Mouse (Mus musculus) left cerebral cortex, postnatal 10 days (tissue): ENCODE measurements around the gene Rev1. TPM values are rescaled to one million over a fixed set of nuclear protein-coding genes. Genes with fewer than 3 reads are reported as not detected.

Experiments
- DNase-seq, 2 experiments: peaks; one replicate each; pipeline ENCODE4 v3.0.0; 2021 to 2022; ENCODE audit warnings: low spot score in 2 of 2, mixed read lengths in 1 of 2; ENCODE audit errors: extremely low spot score in 1 of 2
- intact Hi-C: fragments of 180-260 bp; cut with DNase I; formaldehyde crosslinking; loops from one replicate; pipeline ENCODE4 v1.15.1; 2025
- total RNA-seq, 2 experiments: library from RNA; stranded (reverse); gene quantifications; 2 replicates each; pipeline ENCODE4 v1.2.3; 2021

Gene Rev1
- total RNA-seq = 10 to 100 TPM; 37.9 to 38.9 TPM

DNA sequence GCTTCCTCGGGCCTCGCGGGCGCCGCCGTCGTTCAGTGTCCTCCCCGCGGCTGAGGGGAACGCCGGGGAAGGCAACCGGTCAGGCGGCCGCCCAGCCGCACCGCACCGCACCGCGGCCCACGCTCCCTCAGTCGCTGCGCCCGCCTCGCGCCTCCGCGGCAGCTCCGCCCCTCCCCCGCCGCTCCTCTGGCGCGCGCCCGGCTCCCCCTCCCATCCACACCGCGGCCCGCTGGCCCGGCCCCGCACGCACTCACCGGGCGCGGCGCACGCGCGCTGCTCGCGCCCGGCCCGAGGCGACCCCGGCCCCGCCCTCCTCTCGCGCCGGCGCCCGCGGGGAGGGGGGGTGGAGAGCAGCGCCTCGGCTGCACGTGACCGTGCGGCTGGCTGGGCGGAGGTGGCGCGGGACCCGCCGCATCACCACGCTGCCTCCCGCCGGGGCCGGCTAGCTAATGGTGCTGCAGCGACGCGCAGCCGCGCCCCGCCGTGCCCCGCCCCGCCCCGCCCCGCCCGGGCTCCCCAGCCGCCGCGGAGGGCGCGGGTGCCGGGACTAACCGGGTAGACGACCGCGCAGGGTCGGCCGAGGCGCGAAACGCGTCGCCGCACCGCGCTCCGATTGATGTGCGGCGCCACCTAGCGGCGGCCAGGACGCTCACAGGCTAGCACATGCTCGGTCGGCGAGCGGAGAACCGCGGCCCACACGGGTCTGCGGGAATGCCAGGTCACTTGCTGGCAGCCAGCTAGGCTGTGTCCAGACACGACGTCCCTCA lies at the start of gene Rev1:
TSS of gene Rev1 (minus strand) at position 301 of the 767 bp plus-strand sequence.
- DNase-seq = peak; percentile 90 to 98
- intact Hi-C loops = no loop called here

DNA sequence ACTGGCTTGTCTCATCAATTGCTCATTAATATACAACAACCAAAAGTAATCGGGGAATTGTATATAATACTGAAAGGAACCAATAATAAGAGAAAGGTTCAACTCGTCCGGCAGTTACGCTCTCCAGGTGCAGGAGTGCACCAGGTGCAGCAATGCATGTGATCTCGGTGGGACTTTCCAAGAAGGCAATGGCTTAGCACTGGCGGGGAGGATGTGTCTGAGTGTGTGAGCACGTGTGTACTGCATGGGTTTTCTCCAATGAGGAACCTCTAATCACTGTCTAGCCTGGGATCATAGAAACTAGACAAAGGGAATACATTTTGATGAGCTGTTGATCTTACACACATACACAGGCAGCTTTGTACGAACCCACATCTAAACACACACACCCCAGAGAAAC lies 49.3 kb upstream of the Rev1 start:
- intact Hi-C loops = no loop called here
- no peak for DNase-seq

DNA sequence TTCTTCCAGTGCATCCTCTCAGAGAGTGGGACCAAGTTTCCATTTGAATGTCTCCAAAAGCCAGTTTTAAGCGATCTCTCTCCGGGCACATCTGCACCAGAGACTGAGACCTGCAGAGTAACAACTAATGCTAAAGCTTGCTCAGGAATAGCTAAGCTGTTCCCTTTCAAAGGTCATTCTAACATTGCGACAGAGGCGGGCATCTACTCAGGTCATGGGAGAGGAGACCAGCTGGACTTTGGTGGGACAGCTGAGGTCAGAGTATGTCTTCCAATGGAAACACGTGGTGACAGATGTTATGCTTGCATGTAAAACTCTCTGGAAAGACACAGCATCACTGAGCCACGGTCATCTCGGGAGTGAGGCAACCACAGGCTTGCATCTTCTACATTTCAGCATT lies 46.5 kb upstream of the Rev1 start:
- intact Hi-C loops = no loop called here
- DNase-seq = no peak

DNA sequence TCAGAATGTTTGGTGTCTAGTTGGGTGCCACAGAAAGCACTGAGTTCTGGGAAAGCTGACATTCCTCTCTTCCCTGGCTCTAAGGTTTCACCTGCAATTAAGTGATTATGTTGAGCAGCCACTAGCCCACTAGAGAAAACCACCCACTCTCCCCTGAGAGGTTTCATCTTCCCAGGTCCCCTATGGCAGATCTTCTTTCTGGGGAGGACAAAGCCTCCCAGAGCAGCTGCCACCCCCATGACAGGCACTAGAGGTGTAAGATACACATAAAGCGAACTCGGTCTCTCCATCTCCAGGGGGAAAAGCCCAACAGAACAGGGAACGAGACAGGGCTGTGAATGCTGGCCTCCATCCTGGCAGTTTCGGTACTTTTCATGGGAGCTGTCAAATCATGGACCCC lies 42.3 kb upstream of the Rev1 start:
- DNase-seq = no peak
- intact Hi-C loops = no loop called here

DNA sequence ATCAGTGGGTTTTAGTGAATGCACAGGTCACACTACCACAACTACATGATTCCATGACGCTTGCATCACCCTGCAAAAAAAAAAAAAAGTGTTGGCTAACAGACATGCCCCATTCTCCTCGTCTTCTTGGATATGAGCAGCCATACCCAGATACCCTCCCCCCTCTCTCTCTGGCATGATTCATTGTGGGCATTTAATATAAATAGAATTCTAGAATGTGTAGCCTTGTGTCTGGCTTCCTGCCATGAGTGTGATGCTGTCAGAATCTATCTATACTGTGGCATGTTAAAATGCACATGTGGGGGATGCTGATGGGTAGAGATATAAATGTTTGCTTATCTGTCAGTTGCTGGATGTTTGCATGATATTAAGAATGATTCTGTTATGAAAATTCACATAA lies 36.1 kb upstream of the Rev1 start:
- intact Hi-C loops = no loop called here
- peak; percentile 27 to 49 for DNase-seq

DNA sequence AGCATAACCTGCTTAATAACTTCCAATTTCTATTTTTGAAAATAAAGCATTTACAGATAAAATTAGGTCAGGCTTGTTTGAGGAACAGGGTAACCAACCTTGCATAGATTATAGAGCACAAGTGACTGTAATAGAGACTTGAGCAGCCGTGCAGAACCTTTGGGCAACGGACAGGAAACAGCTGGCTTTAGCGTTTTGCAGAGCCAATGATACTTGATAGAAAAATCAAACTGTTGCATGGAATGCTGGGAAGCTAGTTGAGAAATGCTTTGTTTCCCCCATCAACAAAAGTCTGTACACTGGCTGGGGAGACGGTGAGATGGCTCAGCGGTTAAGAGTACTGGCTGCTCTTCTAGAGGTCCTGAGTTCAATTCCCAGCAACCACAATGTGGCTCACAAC lies 20.5 kb upstream of the Rev1 start:
- DNase-seq = no peak
- intact Hi-C loops = no loop called here

DNA sequence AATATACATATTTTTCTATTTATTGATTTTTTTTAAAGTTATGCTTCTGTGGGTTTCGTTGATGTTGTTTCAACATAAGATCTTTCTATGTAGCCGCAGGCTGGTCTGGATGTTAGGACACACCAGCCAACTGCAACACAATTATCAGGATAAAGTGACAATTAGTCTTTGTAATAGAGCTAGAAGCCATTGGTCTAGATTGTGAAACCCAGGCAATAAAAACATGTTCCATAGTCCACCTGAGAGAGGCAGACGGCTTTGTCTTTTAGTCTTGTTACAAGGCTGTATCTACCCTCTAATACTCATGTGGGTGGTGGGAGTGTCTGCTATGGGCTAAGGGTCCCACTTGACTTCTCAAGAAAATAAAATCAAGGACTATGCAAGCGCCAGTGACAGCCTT lies 16.4 kb upstream of the Rev1 start:
- no peak for DNase-seq
- intact Hi-C loops = no loop called here

DNA sequence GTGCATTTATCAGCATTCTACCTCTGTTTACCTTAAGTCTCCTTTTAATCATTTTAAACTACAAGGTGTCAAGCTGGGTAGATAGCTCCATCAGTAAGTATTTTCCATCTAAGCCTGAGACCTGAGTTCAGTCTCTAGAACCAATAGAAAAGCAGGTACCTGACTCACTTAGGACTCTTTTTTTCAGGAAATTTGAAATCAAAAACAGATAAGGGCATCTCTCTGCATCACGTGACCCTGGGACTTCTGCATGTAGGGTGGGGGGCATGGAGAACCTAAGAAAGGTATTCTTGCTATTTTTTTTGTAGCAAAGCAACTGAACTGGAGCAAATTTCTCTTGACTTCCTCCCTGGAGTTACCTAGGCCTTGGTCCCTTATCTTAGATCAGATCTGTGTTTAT lies 11.8 kb upstream of the Rev1 start:
- intact Hi-C loops = no loop called here
- DNase-seq = no peak

DNA sequence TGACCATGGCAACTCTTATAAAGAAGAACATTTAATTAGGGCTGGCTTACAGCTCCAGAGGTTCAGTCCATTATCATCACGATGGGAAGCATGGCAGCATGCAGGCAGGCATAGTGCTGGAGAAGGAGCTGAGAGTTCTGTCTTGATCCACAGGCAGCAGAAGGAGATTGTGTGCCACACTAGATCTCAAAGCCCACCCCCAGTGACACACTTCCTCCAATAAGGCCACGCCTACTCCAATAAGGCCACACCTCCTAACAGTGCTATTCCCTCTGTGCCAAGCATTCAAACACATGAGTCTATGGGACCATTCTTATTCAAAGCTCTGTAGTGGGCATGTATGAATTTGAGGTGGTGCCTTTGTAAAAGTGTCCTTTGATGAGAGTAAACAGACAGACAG lies 11.3 kb upstream of the Rev1 start:
- intact Hi-C loops = no loop called here
- DNase-seq = no peak

DNA sequence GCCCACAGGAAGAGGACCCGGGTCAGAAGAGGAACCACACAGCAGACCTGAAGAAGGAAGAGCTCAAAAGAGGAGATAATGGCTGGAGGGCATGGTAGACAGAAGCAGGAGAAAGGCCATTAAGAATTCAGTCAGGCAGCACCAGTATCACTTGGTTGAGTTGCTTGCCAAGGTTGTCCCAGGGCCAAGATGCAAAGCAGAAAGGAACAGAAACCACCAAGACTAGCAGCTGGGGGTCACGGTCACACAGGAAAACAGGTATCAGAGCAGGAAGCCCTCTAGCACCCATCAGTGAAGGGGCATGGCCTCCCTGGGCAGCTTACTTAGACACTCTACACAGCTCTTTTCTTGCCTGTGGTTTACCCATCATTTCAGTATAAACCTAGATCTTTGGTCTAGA lies 9.8 kb upstream of the Rev1 start:
- no peak for DNase-seq
- intact Hi-C loops = no loop called here

DNA sequence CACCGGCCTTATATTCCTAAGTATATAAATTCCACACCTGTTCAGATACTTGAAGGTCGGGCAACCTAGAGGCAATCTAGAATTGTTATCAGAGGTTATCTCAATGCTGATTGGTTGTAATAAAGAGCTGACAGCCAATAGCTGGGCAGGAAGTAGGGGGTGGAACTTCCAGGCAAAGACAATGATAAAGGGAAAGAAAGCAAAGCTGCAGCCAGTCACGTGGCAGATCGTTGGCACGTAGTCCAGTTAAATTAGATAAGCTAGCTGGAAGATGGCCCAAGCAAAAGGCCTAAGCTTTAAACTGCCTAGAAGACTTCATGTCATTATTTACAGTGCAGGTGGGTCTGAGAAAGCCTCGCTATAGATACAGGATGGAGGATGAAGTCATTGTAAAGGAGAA lies 3.3 kb upstream of the Rev1 start:
- intact Hi-C loops = no loop called here
- DNase-seq = no peak

DNA sequence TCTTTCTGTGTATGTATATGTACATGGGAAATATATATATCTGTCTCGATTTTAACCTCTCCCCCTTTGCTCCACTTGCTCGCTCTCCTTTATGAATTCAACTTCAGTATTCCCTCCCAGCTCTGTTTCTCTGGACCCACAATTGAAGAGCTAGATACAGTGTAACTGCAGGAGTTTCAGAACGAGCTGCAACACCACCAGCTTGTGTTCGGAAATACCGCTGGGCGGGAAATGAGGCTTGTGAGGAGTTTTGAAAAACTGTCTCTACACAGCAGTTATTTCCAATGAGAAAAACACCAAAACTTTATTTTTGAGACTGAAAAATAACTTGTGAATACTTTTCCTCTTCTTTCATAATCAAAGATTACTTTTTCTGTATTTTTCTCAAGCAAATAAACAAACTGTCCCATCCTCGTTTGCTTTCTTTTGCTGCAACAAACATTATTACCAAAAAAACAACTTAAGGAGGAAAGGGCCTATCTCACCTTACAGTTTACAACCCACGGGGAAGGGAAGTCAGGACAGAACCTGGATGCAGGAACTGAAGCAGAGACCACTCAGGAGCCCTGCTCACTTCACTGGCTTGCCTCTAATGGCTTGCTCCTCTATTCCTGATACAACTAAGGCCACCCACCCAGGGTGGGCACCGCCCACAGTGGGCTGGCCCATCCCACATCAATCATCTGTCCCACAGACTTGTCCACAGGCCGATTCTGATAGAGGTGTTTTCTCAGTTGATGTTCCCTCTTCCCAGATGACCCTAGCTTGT lies 1.3 kb upstream of the Rev1 start:
- intact Hi-C loops = no loop called here
- no peak for DNase-seq

DNA sequence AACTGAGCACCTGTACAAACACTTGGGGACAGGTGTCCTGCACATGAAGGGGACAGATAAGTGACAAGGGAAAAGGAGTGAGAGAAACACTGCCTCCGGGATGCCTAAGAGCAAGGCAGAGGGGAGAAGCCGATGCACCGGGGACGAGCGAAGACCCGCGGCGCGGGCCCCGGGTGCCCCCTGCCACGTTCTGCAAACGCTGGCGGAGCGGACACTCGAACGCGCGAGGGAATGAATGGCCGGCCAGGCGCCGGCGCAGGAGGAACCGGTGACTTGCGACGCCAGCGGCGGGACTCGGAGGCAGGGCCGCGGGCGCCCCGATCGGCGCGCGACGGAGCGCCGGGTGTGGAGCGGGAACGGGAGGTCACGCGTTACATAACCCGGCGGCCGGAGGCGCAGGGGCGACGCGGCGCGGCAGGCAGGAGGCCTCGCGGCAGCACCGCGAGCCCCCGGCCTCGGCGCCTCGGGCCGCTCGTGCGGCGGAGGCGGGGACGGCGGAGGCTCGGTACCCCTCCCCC lies 623 bp downstream of the Rev1 start:
- DNase-seq = peak; percentile 13 to 79
- intact Hi-C loops = no loop called here

DNA sequence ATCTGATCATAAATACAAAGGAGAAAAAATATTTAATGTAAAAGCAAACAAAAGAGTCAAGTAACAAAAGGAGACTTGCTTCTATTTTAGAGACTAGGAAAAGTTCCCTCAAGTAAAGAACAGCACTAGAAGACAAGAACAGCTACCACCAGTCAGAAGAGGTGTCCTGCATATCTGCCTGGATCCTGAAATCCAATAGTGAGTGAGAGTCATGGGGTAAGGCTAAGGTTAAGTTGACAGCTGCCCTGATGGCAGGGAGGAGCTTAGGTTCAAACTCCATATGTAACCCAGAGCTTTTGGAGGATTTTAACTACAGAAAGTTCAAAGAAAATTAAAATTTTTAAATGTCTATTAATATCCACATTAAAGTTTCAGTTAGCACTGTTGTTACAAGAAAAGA lies 2.6 kb downstream of the Rev1 start:
- no peak for DNase-seq
- intact Hi-C loops = no loop called here

DNA sequence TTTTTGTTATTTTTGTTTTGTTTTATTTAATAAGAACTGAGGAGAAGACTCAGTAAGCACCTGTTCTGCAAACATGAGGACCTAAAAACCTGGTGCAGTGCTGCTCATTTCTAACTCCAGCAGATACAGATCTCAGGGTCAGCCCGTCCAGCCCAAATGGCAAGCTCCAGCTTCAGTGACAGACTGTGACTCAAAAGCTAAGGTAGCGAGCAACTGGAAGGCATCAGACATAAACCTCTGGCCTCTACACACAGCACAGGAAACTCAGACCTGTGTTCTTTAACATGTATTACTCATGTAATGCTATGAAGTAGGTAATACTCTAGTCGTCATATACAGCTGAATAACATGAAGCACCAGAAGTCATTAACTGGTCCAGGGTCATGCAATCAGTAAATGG lies 3.2 kb downstream of the Rev1 start:
- no peak for DNase-seq
- intact Hi-C loops = no loop called here

DNA sequence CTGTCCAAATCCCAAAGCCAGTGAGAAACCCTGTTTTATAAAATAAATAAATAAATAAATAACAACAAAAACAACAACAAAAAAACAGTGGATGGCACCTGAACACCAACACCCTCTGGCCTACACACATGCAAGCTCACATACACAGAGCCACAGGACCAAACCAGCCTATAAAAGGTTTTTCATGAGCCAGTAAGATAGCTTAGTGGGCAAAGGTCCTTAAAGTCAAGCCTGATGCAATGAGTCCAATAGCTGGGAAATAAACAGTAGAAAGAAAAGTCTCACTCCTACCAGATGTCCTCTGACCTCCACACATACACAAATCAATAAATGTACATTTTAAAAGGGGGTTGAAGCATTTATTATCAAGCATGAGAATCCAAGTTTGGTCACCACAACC lies 5.3 kb downstream of the Rev1 start:
- intact Hi-C loops = no loop called here

DNA sequence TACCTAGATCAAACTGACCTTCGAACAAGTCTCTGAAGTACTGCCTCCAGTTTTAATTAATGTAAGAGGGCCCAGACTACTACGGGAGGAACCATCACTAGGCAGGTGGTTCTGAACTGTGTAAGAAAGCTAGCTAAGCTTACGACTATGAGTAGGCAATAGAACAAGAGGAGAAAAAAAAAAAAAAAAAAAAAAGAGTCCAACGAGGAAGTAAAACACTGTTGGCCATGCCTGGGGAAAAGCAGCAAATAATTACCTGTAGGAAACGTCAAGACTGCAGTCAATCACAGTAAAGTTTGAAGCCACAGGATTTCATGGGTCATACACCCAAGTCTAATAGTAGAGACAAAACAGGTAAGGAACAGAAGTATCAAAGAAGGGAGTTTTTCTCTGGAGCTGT lies 8.7 kb downstream of the Rev1 start:
- intact Hi-C loops = no loop called here
- DNase-seq = no peak

More for the DNA sequence above, 5.3 kb downstream of the Rev1 start:
- DNase-seq = no peak

DNA sequence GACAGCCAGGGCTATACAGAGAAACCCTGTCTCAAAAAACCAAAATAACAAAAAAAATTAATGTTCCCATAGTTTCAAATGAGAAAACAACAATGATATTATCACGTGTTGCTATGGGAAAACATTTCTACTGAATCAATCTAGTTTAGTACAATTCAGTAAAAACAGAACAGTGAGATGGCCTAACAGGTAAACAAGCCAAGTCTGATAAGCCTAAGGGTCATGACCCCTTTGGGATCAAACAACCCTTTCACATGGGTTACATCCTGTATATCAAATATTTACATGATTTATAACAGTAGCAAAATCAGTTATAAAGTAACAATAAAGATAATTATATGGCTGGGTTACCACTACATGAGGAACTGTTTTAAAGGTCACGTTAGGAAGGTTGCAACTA lies 11.0 kb downstream of the Rev1 start:
- no peak for DNase-seq
- intact Hi-C loops = no loop called here

DNA sequence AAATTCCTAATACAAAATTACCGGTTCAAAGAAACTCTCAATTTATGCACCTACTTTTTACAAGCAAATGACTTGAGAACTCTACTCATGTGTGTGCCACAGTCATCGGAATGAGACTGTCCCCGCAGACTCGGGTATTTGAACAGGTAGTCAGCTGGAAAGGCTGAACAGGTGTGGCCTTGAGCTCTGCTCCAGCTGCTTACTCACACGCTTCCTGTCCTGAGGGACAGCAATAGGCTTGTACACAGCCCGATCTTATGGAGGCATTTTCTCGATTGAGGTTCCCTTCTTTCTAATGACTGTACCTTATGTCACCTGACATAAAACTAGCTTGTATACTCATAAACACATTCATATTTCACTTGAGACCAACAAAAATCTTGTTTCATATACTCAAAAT lies 19.8 kb downstream of the Rev1 start:
- no peak for DNase-seq
- intact Hi-C loops = no loop called here

DNA sequence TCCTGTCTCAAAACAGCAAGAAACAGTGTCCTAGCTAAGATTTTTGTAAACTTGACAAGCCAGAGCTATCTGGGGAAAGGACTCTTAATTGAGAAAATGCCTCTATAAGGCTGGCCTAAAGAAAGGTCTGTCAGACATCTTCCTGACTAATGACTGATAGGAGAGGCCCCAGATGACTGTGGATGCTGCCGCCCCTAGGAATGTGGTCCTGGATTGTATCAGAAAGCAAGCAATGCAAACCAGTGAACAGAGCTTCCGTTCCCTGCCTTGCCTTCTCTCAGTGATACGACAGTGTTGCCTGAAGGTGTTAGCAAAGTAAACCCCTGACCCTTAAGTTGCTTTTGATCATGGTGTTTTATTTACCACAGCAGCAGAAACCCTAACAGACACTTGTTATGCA lies 25.8 kb downstream of the Rev1 start:
- DNase-seq = no peak
- intact Hi-C loops = no loop called here
